Mouse (Mus musculus) liver, adult 2 months (tissue): ENCODE measurements around the gene Nmd3.

ENCODE experiments used
- CTCF ChIP-seq: fragments of 200-500 bp; IDR thresholded peaks from 2 replicates; pipeline ENCODE4 v1.5.1; 2011; ENCODE audit warnings: low read depth, low read length, control low read depth
- POLR2A ChIP-seq: fragments of 200-500 bp; IDR thresholded peaks from 2 replicates; pipeline ENCODE4 v1.6.1; 2011; ENCODE audit warnings: low read length, control low read depth; ENCODE audit not compliant: insufficient read depth; ENCODE audit errors: extremely low read depth

DNA sequence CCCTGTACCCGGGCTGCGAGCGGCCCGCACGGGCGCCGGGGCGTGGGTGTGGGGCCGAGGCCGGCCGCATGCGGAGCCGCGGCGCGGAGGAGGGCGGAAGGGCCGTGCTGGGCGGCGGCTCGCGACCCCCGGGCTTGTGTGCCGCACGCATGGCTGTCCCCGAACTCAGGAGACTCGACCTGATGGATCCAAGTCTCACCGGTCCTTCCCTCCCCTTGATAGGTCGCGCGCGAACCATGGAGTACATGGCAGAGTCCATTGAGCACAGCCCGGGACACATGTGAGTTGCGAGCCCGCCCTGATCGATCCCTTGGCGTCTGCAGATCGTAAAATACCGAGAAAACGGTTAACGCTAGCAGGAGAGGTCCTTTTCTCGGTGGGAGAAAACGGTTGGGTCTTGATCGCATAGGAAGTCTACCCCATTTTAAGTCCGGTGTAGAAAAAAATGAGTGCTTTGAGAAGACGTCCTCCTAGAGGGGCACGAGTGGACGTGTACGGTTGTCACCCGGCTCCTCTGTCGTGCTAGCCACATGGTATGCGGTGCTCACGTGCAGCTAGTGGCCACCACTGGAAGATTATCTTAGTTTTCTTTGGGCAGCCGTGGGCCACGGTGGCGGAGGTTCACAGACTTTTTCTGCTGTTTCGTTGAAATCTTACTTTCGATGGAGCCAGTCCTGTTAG lies 542 bp downstream of the Nmd3 start:
- TF ChIP-seq CTCF (no peak), POLR2A (no peak)
